Mouse (Mus musculus): ENCODE measurements around the gene Pacsin3. TPM values are rescaled to one million over a fixed set of nuclear protein-coding genes. Genes with fewer than 3 reads are reported as not detected.

The Pacsin3 gene
- polyA plus RNA-seq (2017; shearing (Covaris generic)), result 0.79 TPM

DNA sequence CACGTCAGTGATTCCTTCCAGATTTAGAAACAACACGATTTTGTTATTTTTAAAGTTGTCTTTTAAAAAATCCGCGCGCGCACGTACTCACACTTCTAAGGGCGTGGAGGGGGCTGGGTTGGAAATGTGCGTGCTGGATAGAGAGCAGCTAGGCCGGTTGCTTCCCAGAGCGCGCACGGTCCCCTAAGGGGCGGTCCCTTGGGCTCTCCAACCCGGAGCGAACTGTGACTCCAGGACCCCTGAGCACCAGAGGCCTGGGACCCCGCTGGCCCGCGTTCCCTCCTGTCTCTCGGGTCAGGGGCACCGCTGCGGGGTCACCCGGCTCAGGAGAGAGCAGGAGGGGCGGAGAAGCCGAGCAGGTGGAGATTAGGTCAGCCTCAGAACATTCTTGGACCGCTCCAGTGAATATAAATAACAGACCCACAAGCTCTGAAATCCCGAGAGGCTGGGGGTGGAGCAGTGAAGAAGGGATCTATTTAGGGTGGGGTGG is at the start of gene Pacsin3:
Gene Pacsin3 (plus strand): TSS at position 294 of the 490 bp plus-strand sequence.

DNA sequence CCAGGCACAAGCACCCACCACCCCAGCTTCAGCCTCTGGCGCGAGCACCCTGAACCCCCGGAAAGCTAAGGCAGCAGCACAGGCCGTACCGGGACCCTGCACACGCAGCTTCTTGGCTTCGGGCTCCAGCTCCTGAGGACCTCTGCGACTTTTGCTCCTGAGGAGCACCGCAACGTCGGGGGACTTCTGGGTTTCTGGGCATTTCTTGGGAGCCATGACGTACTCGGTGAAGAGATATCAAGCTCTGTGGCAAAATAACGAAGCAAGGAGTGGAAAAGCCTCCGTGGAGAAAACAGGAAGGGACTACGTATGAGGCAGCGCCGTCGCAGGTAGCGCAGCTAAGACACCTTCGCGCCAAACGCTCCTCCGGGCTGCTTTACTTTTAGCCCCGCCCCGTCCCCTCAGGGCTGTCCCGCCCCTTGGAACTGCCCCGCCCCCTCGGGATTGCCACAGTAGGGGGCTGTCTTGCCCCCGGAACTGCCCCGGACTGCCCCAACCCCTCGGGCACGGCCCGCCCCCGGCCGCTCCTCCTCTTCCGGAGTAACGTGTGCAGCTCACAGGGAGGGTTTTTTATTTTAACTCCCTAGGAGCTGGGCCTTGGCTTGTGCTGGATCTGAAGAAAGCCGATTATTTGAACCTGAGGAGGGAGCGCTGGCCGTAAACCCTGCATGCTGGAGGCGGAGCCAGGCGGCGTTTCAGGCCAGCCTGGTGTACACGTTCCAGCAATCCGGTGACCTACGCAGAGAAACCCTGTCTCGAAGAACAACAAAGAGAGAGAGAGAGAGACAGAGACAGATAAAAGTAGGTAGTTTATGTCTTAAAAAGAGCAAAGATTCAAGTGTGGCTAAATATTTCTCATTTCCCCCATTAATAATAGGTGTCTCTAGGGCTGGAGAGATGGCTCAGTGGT is 18.9 kb upstream of the Pacsin3 start, which contains the start of gene Ddb2:
Gene Ddb2 (minus strand): TSS at position 382 of the 910 bp plus-strand sequence.

DNA sequence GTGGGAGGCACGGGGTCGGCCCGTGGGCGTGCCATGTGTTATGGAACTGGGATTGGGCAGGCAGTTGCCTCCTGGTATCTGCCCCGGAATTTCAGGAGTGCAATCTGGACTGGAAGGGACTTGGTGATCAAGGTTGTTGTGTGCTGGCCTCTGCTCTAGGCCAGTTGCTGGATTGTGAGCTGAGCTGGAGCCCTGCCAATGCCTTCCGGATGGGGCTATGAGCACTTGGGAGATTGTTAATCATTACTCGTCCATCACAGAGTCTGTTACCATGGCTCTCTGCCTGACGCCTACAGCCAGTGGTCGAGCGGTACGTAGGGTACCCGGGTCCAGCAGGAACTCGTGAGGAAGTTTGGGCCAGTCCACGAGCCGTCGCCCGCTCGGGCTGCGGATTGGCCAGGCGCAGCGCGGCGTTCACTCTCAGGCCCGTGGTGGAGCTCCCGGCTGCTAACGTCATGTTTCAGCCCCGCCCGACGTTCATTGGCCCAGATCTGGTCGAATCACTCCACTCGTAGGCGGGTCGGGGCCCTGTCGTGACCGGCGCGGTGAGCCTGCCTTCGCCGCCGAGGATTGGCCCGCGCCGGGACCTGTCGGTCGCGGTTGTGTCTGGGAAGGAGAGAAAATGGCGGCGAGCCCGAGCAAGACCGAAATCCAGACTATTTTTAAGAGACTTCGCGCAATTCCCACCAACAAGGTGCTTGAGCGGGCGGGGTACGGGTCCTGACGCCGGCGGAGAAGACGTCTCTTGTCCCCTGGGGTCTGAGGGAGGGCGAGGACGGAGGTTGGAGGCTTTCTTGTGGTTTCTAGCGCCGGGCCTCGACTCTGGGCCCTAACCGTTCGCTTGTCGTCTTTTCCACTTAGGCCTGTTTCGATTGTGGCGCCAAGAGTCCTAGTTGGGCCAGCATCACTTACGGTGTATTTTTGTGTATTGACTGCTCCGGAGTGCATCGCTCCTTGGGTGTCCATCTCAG is 9.2 kb downstream of the Pacsin3 start, which contains the start of gene Arfgap2:
Gene Arfgap2 (plus strand): TSS at position 264 of the 971 bp plus-strand sequence.

Other genes starting within 250 kb of the Pacsin3 start
- gene Rapsn, start 220.3 kb upstream of the Pacsin3 start, polyA plus RNA-seq (2017; shearing (Covaris generic)), result 5.3 TPM
- gene Psmc3, start 201.9 kb upstream of the Pacsin3 start, polyA plus RNA-seq (2017; shearing (Covaris generic)), result 292 TPM
- gene Slc39a13, start 185.5 kb upstream of the Pacsin3 start, polyA plus RNA-seq (2017; shearing (Covaris generic)), result 49.2 TPM
- 1.3 TPM for gene Spi1, start 173.6 kb upstream of the Pacsin3 start, polyA plus RNA-seq (2017; shearing (Covaris generic))
- not detected for gene Mybpc3, start 137.8 kb upstream of the Pacsin3 start, polyA plus RNA-seq (2017; shearing (Covaris generic))
- gene Madd, start 72.1 kb upstream of the Pacsin3 start, polyA plus RNA-seq (2017; shearing (Covaris generic)), result 140 TPM
- gene Nr1h3, start 53.1 kb upstream of the Pacsin3 start, polyA plus RNA-seq (2017; shearing (Covaris generic)), result 3.2 TPM
- 27.8 TPM for gene Acp2, start 53.1 kb upstream of the Pacsin3 start, polyA plus RNA-seq (2017; shearing (Covaris generic))
- 93.8 TPM for gene Ddb2, start 19.0 kb upstream of the Pacsin3 start, polyA plus RNA-seq (2017; shearing (Covaris generic))
- gene Arfgap2, start 9.0 kb downstream of the Pacsin3 start, polyA plus RNA-seq (2017; shearing (Covaris generic)), result 152 TPM
- gene 1110051M20Rik, start 188.8 kb downstream of the Pacsin3 start, polyA plus RNA-seq (2017; shearing (Covaris generic)), result 32.4 TPM
- not detected for gene Lrp4, start 201.6 kb downstream of the Pacsin3 start, polyA plus RNA-seq (2017; shearing (Covaris generic))

Data from inflammation-experienced regulatory T-cells, adult 16 weeks (primary cell).